Mouse (Mus musculus): Measurements from ENCODE around the gene C2cd4d.

DNA sequence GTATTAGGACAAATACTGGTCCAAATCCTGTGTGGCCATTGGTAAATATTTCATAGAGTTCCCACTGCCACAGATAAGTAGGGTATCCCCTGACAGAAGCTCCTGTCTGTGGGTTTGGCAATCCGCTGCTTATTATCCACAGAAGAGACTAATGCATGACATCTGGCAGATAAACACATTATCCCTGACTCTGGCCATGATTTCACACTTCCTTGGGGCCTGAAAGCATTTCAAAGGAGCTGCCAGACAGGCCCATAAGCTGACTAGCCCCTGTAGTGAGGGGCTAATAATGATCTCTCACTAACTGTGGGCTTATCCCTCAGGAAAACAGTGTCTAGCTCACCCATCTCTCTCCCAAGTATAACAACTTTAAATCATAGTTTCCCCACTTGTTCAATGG lies 19.7 kb upstream of the C2cd4d start:
- TF ChIP-seq CTCF (IDR thresholded peaks at IDR 0.05; ENCODE audit: low read depth), result no peak
- TF ChIP-seq EP300 (IDR thresholded peaks at IDR 0.05; ENCODE audit: low read depth), result no peak
